Mouse (Mus musculus) Patski (cell line): ENCODE measurements at regions not wholly inside any gene's neighbourhood (a gene's known extent, or its start where the extent isn't known, plus 50 kb on each side); places are given as distances from the start of the nearest gene placed in this dataset.

ENCODE experiments used
- ATAC-seq: fragments of 100-300 bp; one replicate; pipeline ENCODE4 v1.8.0; 2021
- CTCF ChIA-PET: fragments of 350-600 bp; sonication (Branson Sonifier 250); formaldehyde crosslinking; loops from one replicate; lab custom pipeline; 2022; ENCODE audit warnings: inconsistent platforms; lab: Charles Lee
- POLR2A ChIA-PET: fragments of 350-600 bp; sonication (Branson Sonifier 250); formaldehyde crosslinking; loops from one replicate; lab custom pipeline; 2022; ENCODE audit warnings: antibody characterized with exemption, inconsistent platforms; lab: Charles Lee
- DNase-seq: peaks from one replicate; pipeline ENCODE4 v3.0.0-alpha.2; 2011; ENCODE audit warnings: low read depth, low spot score
- H3K27me3 ChIP-seq: fragments of 371-371 bp; one replicate; pipeline ENCODE4 v1.5.1; 2021
- CTCF ChIP-seq: fragments of 100-300 bp; IDR thresholded peaks from one replicate; pipeline ENCODE4 v1.5.1; 2021
- in situ Hi-C: fragments of 300-500 bp; cut with MboI; formaldehyde crosslinking; loops from 3 replicates; pipeline ENCODE4 v1.11.1; 2018; ENCODE audit warnings: low pct_unique_long_range_greater_than_20kb, mixed read lengths

DNA sequence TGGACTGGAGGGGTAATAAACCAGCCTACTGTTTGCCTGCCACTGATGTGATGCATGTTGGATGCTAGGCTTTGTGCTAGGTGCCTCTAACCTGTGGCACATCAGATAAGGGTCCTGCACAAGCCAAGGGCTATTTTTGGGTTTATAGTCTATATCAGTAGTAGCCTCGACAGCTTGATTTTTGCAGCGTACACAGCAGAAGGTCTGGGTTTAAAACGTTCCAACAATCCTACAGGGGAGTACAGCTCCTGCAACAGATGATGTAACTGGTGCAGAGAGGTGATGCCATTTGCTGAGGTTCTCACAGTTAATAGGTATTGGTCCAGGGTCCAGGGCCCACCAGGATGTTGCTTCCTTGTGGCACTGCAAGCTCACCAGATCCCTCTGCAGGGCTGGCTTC lies 63.9 kb upstream of the Ldlrad3 start:
- CTCF ChIA-PET, result interaction anchor here (0.8 kb wide), 1 partner anchor 23 kb away, joined by 3 read pairs; no protein-coding TSS in a partner anchor
- H3K27me3 ChIP-seq, result no peaks in the 10 kb centered on the region
- TF ChIP-seq CTCF, result no peak
- in situ Hi-C loops, result no loop called here
- no peak for DNase-seq
- ATAC-seq, result no peak
- POLR2A ChIA-PET, result no interaction called here

- CTCF ChIA-PET, result no interaction called here
- no peak for DNase-seq
Measured at GRCm38 (mm10) chr2:102246484-102246883, 60.3 kb upstream of the Ldlrad3 start.

GRCm38 (mm10) chr2:102244491-102244890 lies 58.3 kb upstream of the Ldlrad3 start:
- in situ Hi-C loops, result no loop called here
- POLR2A ChIA-PET, result no interaction called here
- no peak for ATAC-seq

More at GRCm38 (mm10) chr2:102246484-102246883, 60.3 kb upstream of the Ldlrad3 start:
- TF ChIP-seq CTCF, result no peak
- in situ Hi-C loops, result no loop called here
- POLR2A ChIA-PET, result no interaction called here
- no peak for ATAC-seq
- no peaks in the 10 kb centered on the region for H3K27me3 ChIP-seq

DNA sequence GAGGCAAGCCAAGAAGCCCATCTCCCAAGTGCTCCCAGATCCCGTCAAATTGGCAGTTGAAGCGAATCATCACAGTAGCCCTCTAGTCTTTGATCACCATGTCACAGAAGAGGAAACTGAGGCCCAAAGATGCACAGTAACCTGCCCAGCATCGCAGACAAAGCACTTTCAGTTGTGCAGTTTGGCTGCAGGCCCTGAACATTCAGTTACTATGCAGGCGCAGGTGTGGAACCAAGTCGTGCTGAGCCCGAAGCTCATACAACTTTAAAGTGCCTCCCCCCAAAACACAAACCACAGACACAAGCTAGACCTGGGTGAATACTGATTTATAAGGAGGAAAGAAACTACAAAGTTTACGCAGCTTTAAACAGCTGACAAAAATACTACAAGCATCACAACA lies 55.4 kb upstream of the Ldlrad3 start:
- ATAC-seq, result no peak
- in situ Hi-C loops, result no loop called here
- no peaks in the 10 kb centered on the region for H3K27me3 ChIP-seq
- ChIA-PET CTCF (interaction anchor here (1.3 kb wide), 1 partner anchor 11 kb away, joined by 3 read pairs; no protein-coding TSS in a partner anchor), POLR2A (no interaction called here)
- no peak for DNase-seq
- no peak for TF ChIP-seq CTCF

More at GRCm38 (mm10) chr2:102244491-102244890, 58.3 kb upstream of the Ldlrad3 start:
- H3K27me3 ChIP-seq, result no peaks in the 10 kb centered on the region
- no peak for DNase-seq
- CTCF ChIA-PET, result no interaction called here
- TF ChIP-seq CTCF, result no peak

DNA sequence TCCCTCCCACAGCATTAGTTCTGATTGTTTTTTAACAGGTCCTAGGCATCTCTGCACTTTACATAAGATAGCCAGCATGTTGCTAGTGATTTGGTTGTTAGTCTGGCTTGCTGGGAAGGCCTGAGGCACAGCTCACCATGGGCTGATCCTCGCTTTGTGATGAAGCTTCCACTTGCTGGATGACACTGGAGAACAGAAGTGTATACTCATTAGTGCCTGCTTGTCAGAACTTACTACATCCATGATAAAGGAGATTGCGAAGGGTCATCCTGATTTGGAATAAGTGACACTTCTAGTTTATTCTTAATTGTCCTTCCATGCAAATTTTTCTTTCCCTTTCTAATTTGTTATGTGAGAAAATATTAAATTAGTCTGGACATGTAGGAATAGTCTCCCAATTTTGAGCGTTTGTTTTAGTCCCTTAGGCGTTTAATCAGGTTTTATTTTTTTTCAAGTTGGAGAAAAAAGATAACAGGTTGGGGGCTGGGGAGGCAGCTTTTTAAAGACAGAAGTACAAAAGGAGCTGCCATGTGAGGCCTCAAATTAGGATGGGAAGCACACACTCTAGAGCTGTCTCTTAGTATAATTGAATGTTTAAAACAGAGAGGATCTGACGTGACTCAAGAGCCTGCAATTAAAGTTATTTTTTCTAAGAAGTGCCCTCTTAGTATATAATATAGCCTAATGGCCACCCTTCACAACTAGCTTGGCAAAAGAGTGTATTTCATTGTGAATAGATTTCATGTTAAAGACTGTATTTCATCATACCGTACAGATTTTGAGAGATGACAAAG lies 53.7 kb upstream of the Ldlrad3 start:
- in situ Hi-C loops, result no loop called here
- POLR2A ChIA-PET, result no interaction called here
- no peak for DNase-seq
- no peaks in the 10 kb centered on the region for H3K27me3 ChIP-seq
- TF ChIP-seq CTCF, result no peak
- CTCF ChIA-PET, result interaction anchor here (0.8 kb wide), 1 partner anchor 10 kb away, joined by 3 read pairs; no protein-coding TSS in a partner anchor
- ATAC-seq, result no peak
